In genomic region chr8:120673298-120673697, GRCm38 (mm10) we compare ENCODE assay signal across 27 mouse cellular contexts. TPM values are rescaled to one million over a fixed set of nuclear protein-coding genes. Genes with fewer than 3 reads are reported as not detected.
A peak's percentile ranks its signal among the peaks of the same experiment; 100 is the strongest.
DNase-seq lines count a peak whose midpoint lies in the region; ATAC-seq and TF ChIP-seq lines count a peak whose summit lies in the region.
"Had no signal": no experiment of that assay in that cellular context is flagged by ENCODE, and none has a peak within 500 bp of the region (broad histone marks: within the 10 kb centered on the region; RNA-seq: fewer than 3 reads in every experiment).

No protein-coding gene starts in this region.

- no peak overlapping the region for H3K9ac ChIP-seq in forebrain, postnatal 0 days
- no peak overlapping the region for H3K9ac ChIP-seq in forebrain, embryonic 16.5 days (replicated peaks; ENCODE audit: low read depth, low read length)
- H3K9ac ChIP-seq: forebrain, embryonic 13.5 days; heart, embryonic 12.5 days; heart, embryonic 15.5 days; hindbrain, embryonic 15.5 days had no signal

- intact Hi-C loops in left cerebral cortex, postnatal 14 days (cut with DNase I) = no loop called here

- H3K4me3 ChIP-seq in forebrain, postnatal 0 days (ENCODE audit: low read depth, low read length) = no peak overlapping the region
- no peak overlapping the region for H3K4me3 ChIP-seq in forebrain, embryonic 16.5 days (replicated peaks; ENCODE audit: low read length)
- H3K4me3 ChIP-seq: forebrain, embryonic 10.5 days; forebrain, embryonic 13.5 days; heart, embryonic 12.5 days; heart, embryonic 15.5 days; hindbrain, embryonic 10.5 days; hindbrain, embryonic 15.5 days had no signal

- H3K9me3 ChIP-seq in forebrain, postnatal 0 days (ENCODE audit: low read length) = no peaks in the 10 kb centered on the region
- no peaks in the 10 kb centered on the region for H3K9me3 ChIP-seq in forebrain, embryonic 16.5 days (ENCODE audit: control insufficient read depth, low read length)
- H3K9me3 ChIP-seq: forebrain, embryonic 10.5 days; forebrain, embryonic 13.5 days; G1E; heart, embryonic 12.5 days; heart, embryonic 15.5 days; hindbrain, embryonic 10.5 days; hindbrain, embryonic 15.5 days had no signal

- H3K27me3 ChIP-seq in forebrain, postnatal 0 days (ENCODE audit: insufficient read depth, low read length) = no peaks in the 10 kb centered on the region
- H3K27me3 ChIP-seq in forebrain, embryonic 16.5 days (replicated peaks; ENCODE audit: control insufficient read depth, insufficient read depth, low read length) = no peaks in the 10 kb centered on the region
- H3K27me3 ChIP-seq: forebrain, embryonic 13.5 days; heart, embryonic 12.5 days; heart, embryonic 15.5 days; hindbrain, embryonic 15.5 days; Patski had no signal

- H3K27ac ChIP-seq in forebrain, postnatal 0 days (ENCODE audit: low read depth, low read length) = no peak overlapping the region
- H3K27ac ChIP-seq in forebrain, embryonic 16.5 days (ENCODE audit: low read length) = no peak overlapping the region
- H3K27ac ChIP-seq: forebrain, embryonic 10.5 days; forebrain, embryonic 13.5 days; heart, embryonic 15.5 days; hindbrain, embryonic 10.5 days; hindbrain, embryonic 15.5 days had no signal

- TF ChIP-seq CTCF in forebrain, postnatal 0 days (IDR thresholded peaks at IDR 0.05; ENCODE audit: low read depth) = no peak

- no peak for DNase-seq in forebrain, postnatal 0 days
- DNase-seq in heart, adult 11 months = peak; percentile 85
- no peak for DNase-seq in heart, adult 9 months (ENCODE audit: low spot score in 2 of 2)
- peak; percentile 38 to 77 for DNase-seq in left cerebral cortex, postnatal 14 days (ENCODE audit: low spot score in 2 of 2)
- no peak for DNase-seq in left cerebral cortex, adult 8-10 months (ENCODE audit: low spot score in 2 of 2)
- DNase-seq: adrenal gland, postnatal 10 days; adrenal gland, postnatal 36 days; cerebellum, adult 18-20 months; cerebellum, adult 9-10 months; cerebellum, postnatal 14 days; gastrocnemius, postnatal 10 days; gastrocnemius, postnatal 36 days; heart, postnatal 10 days; heart, postnatal 36 days had no signal

- WGBS in forebrain, postnatal 0 days = 93% methylated on average over 7 of the region's 7 CpGs
- WGBS in forebrain, embryonic 16.5 days = 94% methylated on average over 7 of the region's 7 CpGs

- no peak overlapping the region for H3K4me2 ChIP-seq in forebrain, postnatal 0 days (ENCODE audit: low read depth)
- no peak overlapping the region for H3K4me2 ChIP-seq in forebrain, embryonic 16.5 days (ENCODE audit: low read length)
- H3K4me2 ChIP-seq: forebrain, embryonic 13.5 days; heart, embryonic 12.5 days; heart, embryonic 15.5 days; hindbrain, embryonic 15.5 days had no signal

- peaks cover 46% of the 10 kb centered on the region for H3K36me3 ChIP-seq in forebrain, postnatal 0 days (ENCODE audit: insufficient read depth)
- H3K36me3 ChIP-seq in forebrain, embryonic 16.5 days (ENCODE audit: control insufficient read depth, insufficient read depth) = peaks cover 20% of the 10 kb centered on the region

- peak; percentile 24; the same call in 1 of the 2 replicates for ATAC-seq in forebrain, postnatal 0 days
- no peak for ATAC-seq in forebrain, embryonic 16.5 days
- ATAC-seq: forebrain, embryonic 13.5 days; intestine, postnatal 0 days; Patski had no signal

- no peaks in the 10 kb centered on the region for H3K4me1 ChIP-seq in forebrain, postnatal 0 days (ENCODE audit: insufficient read depth)
- peaks cover 12% of the 10 kb centered on the region for H3K4me1 ChIP-seq in forebrain, embryonic 16.5 days (replicated peaks; ENCODE audit: control insufficient read depth, insufficient read depth, low read length)

RNA-seq across cellular contexts. Expression of gene Emc8, which starts 4.9 kb away (rescaled TPM):
- 29.1 and 43.7 TPM in 2 replicates for total RNA-seq in forebrain, postnatal 0 days (2014; rRNA removed)
- polyA plus RNA-seq in forebrain, postnatal 0 days (2015; fragmentation: Nextera tagmentation; extraction: Ambion mirVana) = 104 and 113 TPM in 2 replicates
- polyA plus RNA-seq in forebrain, embryonic 16.5 days (2015; fragmentation: Nextera tagmentation; extraction: Ambion mirVana) = 145 and 148 TPM in 2 replicates
- 10 to 100 TPM; 72.6 to 78.6 TPM for total RNA-seq in left cerebral cortex, postnatal 14 days (2021)
- total RNA-seq in left cerebral cortex, adult 8-10 months (2022) = 10 to 100 TPM; 60.5 to 72.0 (median 69.4) TPM

RNA-seq across cellular contexts. Expression of gene Cox4i1, which starts 5.3 kb away (rescaled TPM):
- total RNA-seq in forebrain, postnatal 0 days (2014; rRNA removed) = 436 and 703 TPM in 2 replicates
- polyA plus RNA-seq in forebrain, postnatal 0 days (2015; fragmentation: Nextera tagmentation; extraction: Ambion mirVana) = 1,351 and 1,499 TPM in 2 replicates
- polyA plus RNA-seq in forebrain, embryonic 16.5 days (2015; fragmentation: Nextera tagmentation; extraction: Ambion mirVana) = 935 and 953 TPM in 2 replicates
- total RNA-seq in left cerebral cortex, postnatal 14 days (2021) = 1,000 to 10,000 TPM; 1,181 to 1,191 TPM
- 1,000 to 10,000 TPM; 1,070 to 1,158 (median 1,126) TPM for total RNA-seq in left cerebral cortex, adult 8-10 months (2022)

RNA-seq across cellular contexts. Expression of gene Gm27021, which starts 5.4 kb away (rescaled TPM):
- 7.0 and 9.2 TPM in 2 replicates for total RNA-seq in forebrain, postnatal 0 days (2014; rRNA removed)
- 12.4 and 14.8 TPM in 2 replicates for polyA plus RNA-seq in forebrain, postnatal 0 days (2015; fragmentation: Nextera tagmentation; extraction: Ambion mirVana)
- polyA plus RNA-seq in forebrain, embryonic 16.5 days (2015; fragmentation: Nextera tagmentation; extraction: Ambion mirVana) = 5.5 and 9.6 TPM in 2 replicates
- not detected for total RNA-seq in left cerebral cortex, postnatal 14 days (2021)
- total RNA-seq in left cerebral cortex, adult 8-10 months (2022) = 1 to 10 TPM in 1 of 4 experiments, under 1 TPM in 1, not detected in 2; 0.62 to 1.2 TPM
- total RNA-seq: adrenal gland, adult 18-20 months; adrenal gland, postnatal 10 days; G1E; gastrocnemius, postnatal 10 days; gastrocnemius, postnatal 36 days; granulocyte monocyte progenitor cell, adult 5-6 weeks; heart, adult 8-10 months had no signal
- polyA plus RNA-seq: heart, embryonic 12.5 days had no signal

RNA-seq across cellular contexts. Expression of gene 1190005I06Rik, which starts 25.9 kb away (rescaled TPM):
- 18.5 and 25.9 TPM in 2 replicates for total RNA-seq in forebrain, postnatal 0 days (2014; rRNA removed)
- polyA plus RNA-seq in forebrain, postnatal 0 days (2015; fragmentation: Nextera tagmentation; extraction: Ambion mirVana) = 21.7 and 22.7 TPM in 2 replicates
- 8.4 and 11.0 TPM in 2 replicates for polyA plus RNA-seq in forebrain, embryonic 16.5 days (2015; fragmentation: Nextera tagmentation; extraction: Ambion mirVana)
- total RNA-seq in left cerebral cortex, postnatal 14 days (2021) = 1 to 10 TPM; 5.7 to 6.7 TPM
- total RNA-seq in left cerebral cortex, adult 8-10 months (2022) = 10 to 100 TPM; 11.8 to 16.6 (median 14.4) TPM
- total RNA-seq: granulocyte monocyte progenitor cell, adult 5-6 weeks had no signal

Comparison
In these comparisons a context has a peak if more than half of its experiments do, and no peak if none do; other contexts are left out.
1. DNase-seq: peak in heart, adult 11 months (single experiment) and left cerebral cortex, postnatal 14 days (2 of 2); none in forebrain, postnatal 0 days (single experiment), heart, adult 9 months (0 of 2) and left cerebral cortex, adult 8-10 months (0 of 2).